Mouse (Mus musculus): ENCODE data around the gene Nmt1. TPM values are rescaled to one million over a fixed set of nuclear protein-coding genes. Genes with fewer than 3 reads are reported as not detected.

Gene Nmt1
- polyA plus RNA-seq, 1 experiment from 2014 or later: 49.4 TPM

GRCm38 (mm10) chr11:103009208-103009607, 18.8 kb upstream of the Nmt1 start:
- peaks cover 3% of the 10 kb centered on the region; the same call in 1 of the 2 replicates for H3K36me3 ChIP-seq (ENCODE audit: control insufficient read depth, insufficient read depth, low read length)
- H3K27me3 ChIP-seq (ENCODE audit: control insufficient read depth, insufficient read depth, low read length): no peaks in the 10 kb centered on the region
- ATAC-seq (replicated peaks; ENCODE audit: insufficient number of reproducible peaks, low FRiP score, low TSS enrichment): no peak
- peaks cover 20% of the 10 kb centered on the region for H3K4me1 ChIP-seq (ENCODE audit: control insufficient read depth, insufficient read depth, low read length)
- H3K9ac ChIP-seq (ENCODE audit: low read depth, low read length): no peak overlapping the region
- H3K4me2 ChIP-seq: no peak overlapping the region
- no peaks in the 10 kb centered on the region for H3K9me3 ChIP-seq (replicated peaks; ENCODE audit: control insufficient read depth, low read length)
- WGBS (ENCODE audit: insufficient replicate concordance): 90% methylated on average over 8 of the region's 8 CpGs
- H3K4me3 ChIP-seq (ENCODE audit: low read depth, low read length): no peak overlapping the region
- no peak overlapping the region for H3K27ac ChIP-seq (ENCODE audit: low read depth, low read length)

- Histone ChIP-seq H3K9ac (ENCODE audit: low read depth, low read length) (no peak overlapping the region), H3K4me2 (no peak overlapping the region; the same call in 1 of the 2 replicates), H3K27me3 (ENCODE audit: control insufficient read depth, insufficient read depth, low read length) (no peaks in the 10 kb centered on the region), H3K4me3 (ENCODE audit: low read depth, low read length) (no peak overlapping the region), H3K9me3 (replicated peaks; ENCODE audit: control insufficient read depth, low read length) (no peaks in the 10 kb centered on the region), H3K36me3 (ENCODE audit: control insufficient read depth, insufficient read depth, low read length) (peaks cover 3% of the 10 kb centered on the region; the same call in 1 of the 2 replicates), H3K4me1 (ENCODE audit: control insufficient read depth, insufficient read depth, low read length) (peaks cover 23% of the 10 kb centered on the region), H3K27ac (ENCODE audit: low read depth, low read length) (no peak overlapping the region)
- 74% methylated on average over 13 of the region's 13 CpGs for WGBS (ENCODE audit: insufficient replicate concordance)
- no peak for ATAC-seq (replicated peaks; ENCODE audit: insufficient number of reproducible peaks, low FRiP score, low TSS enrichment)
Measured at GRCm38 (mm10) chr11:103010454-103011205, 17.4 kb upstream of the Nmt1 start.

GRCm38 (mm10) chr11:103011206-103011497, 16.8 kb upstream of the Nmt1 start:
- 88% methylated on average over 2 of the region's 2 CpGs for WGBS (ENCODE audit: insufficient replicate concordance)

GRCm38 (mm10) chr11:103015881-103016825, 11.8 kb upstream of the Nmt1 start:
- Histone ChIP-seq H3K4me3 (ENCODE audit: low read depth, low read length) (peak overlapping the region; percentile 84), H3K36me3 (ENCODE audit: control insufficient read depth, insufficient read depth, low read length) (peaks cover 3% of the 10 kb centered on the region; the same call in 1 of the 2 replicates), H3K9me3 (replicated peaks; ENCODE audit: control insufficient read depth, low read length) (no peaks in the 10 kb centered on the region), H3K27me3 (ENCODE audit: control insufficient read depth, insufficient read depth, low read length) (no peaks in the 10 kb centered on the region), H3K27ac (ENCODE audit: low read depth, low read length) (peak overlapping the region; percentile 91), H3K9ac (ENCODE audit: low read depth, low read length) (peak overlapping the region; percentile 94), H3K4me2 (peak overlapping the region; percentile 62), H3K4me1 (ENCODE audit: control insufficient read depth, insufficient read depth, low read length) (peaks cover 8% of the 10 kb centered on the region; the same call in 1 of the 2 replicates)
- ATAC-seq (replicated peaks; ENCODE audit: insufficient number of reproducible peaks, low FRiP score, low TSS enrichment): no peak
- WGBS (ENCODE audit: insufficient replicate concordance): 47% methylated on average over 27 of the region's 27 CpGs

More at GRCm38 (mm10) chr11:103011206-103011497, 16.8 kb upstream of the Nmt1 start:
- H3K9me3 ChIP-seq (replicated peaks; ENCODE audit: control insufficient read depth, low read length): no peaks in the 10 kb centered on the region
- H3K4me1 ChIP-seq (ENCODE audit: control insufficient read depth, insufficient read depth, low read length): peaks cover 28% of the 10 kb centered on the region
- H3K4me3 ChIP-seq (ENCODE audit: low read depth, low read length): no peak overlapping the region
- H3K27ac ChIP-seq (ENCODE audit: low read depth, low read length): no peak overlapping the region
- H3K9ac ChIP-seq (ENCODE audit: low read depth, low read length): no peak overlapping the region
- no peaks in the 10 kb centered on the region for H3K27me3 ChIP-seq (ENCODE audit: control insufficient read depth, insufficient read depth, low read length)
- no peak for ATAC-seq (replicated peaks; ENCODE audit: insufficient number of reproducible peaks, low FRiP score, low TSS enrichment)
- H3K4me2 ChIP-seq: no peak overlapping the region; the same call in 1 of the 2 replicates
- H3K36me3 ChIP-seq (ENCODE audit: control insufficient read depth, insufficient read depth, low read length): peaks cover 3% of the 10 kb centered on the region; the same call in 1 of the 2 replicates

- H3K9ac ChIP-seq (ENCODE audit: low read depth, low read length): peak overlapping the region; percentile 94
- peak overlapping the region; percentile 91 for H3K27ac ChIP-seq (ENCODE audit: low read depth, low read length)
- no peaks in the 10 kb centered on the region for H3K27me3 ChIP-seq (ENCODE audit: control insufficient read depth, insufficient read depth, low read length)
- WGBS (ENCODE audit: insufficient replicate concordance): 0% methylated on average over 36 of the region's 41 CpGs
- peaks cover 3% of the 10 kb centered on the region; the same call in 1 of the 2 replicates for H3K36me3 ChIP-seq (ENCODE audit: control insufficient read depth, insufficient read depth, low read length)
- peak overlapping the region; percentile 62 for H3K4me2 ChIP-seq
- H3K9me3 ChIP-seq (replicated peaks; ENCODE audit: control insufficient read depth, low read length): no peaks in the 10 kb centered on the region
- peaks cover 8% of the 10 kb centered on the region; the same call in 1 of the 2 replicates for H3K4me1 ChIP-seq (ENCODE audit: control insufficient read depth, insufficient read depth, low read length)
- H3K4me3 ChIP-seq (ENCODE audit: low read depth, low read length): peak overlapping the region; percentile 84
- peak; percentile 97 for ATAC-seq (replicated peaks; ENCODE audit: insufficient number of reproducible peaks, low FRiP score, low TSS enrichment)
Measured at GRCm38 (mm10) chr11:103016930-103017329, 11.1 kb upstream of the Nmt1 start.

GRCm38 (mm10) chr11:103017661-103018060, 10.3 kb upstream of the Nmt1 start:
- Histone ChIP-seq H3K9me3 (replicated peaks; ENCODE audit: control insufficient read depth, low read length) (no peaks in the 10 kb centered on the region), H3K36me3 (ENCODE audit: control insufficient read depth, insufficient read depth, low read length) (peaks cover 3% of the 10 kb centered on the region; the same call in 1 of the 2 replicates), H3K27me3 (ENCODE audit: control insufficient read depth, insufficient read depth, low read length) (no peaks in the 10 kb centered on the region), H3K4me2 (no peak overlapping the region), H3K9ac (ENCODE audit: low read depth, low read length) (no peak overlapping the region), H3K27ac (ENCODE audit: low read depth, low read length) (no peak overlapping the region), H3K4me1 (ENCODE audit: control insufficient read depth, insufficient read depth, low read length) (peaks cover 8% of the 10 kb centered on the region; the same call in 1 of the 2 replicates), H3K4me3 (ENCODE audit: low read depth, low read length) (no peak overlapping the region)
- ATAC-seq (replicated peaks; ENCODE audit: insufficient number of reproducible peaks, low FRiP score, low TSS enrichment): no peak
- 64% methylated on average over 9 of the region's 9 CpGs for WGBS (ENCODE audit: insufficient replicate concordance)

GRCm38 (mm10) chr11:103018860-103019259, 9.1 kb upstream of the Nmt1 start:
- H3K9ac ChIP-seq (ENCODE audit: low read depth, low read length): no peak overlapping the region
- H3K9me3 ChIP-seq (replicated peaks; ENCODE audit: control insufficient read depth, low read length): no peaks in the 10 kb centered on the region
- WGBS (ENCODE audit: insufficient replicate concordance): 70% methylated on average over 6 of the region's 6 CpGs
- H3K4me1 ChIP-seq (ENCODE audit: control insufficient read depth, insufficient read depth, low read length): peaks cover 8% of the 10 kb centered on the region; the same call in 1 of the 2 replicates
- H3K4me3 ChIP-seq (ENCODE audit: low read depth, low read length): no peak overlapping the region
- no peak for ATAC-seq (replicated peaks; ENCODE audit: insufficient number of reproducible peaks, low FRiP score, low TSS enrichment)
- no peaks in the 10 kb centered on the region for H3K27me3 ChIP-seq (ENCODE audit: control insufficient read depth, insufficient read depth, low read length)
- no peak overlapping the region for H3K27ac ChIP-seq (ENCODE audit: low read depth, low read length)
- no peaks in the 10 kb centered on the region for H3K36me3 ChIP-seq (ENCODE audit: control insufficient read depth, insufficient read depth, low read length)
- no peak overlapping the region for H3K4me2 ChIP-seq

GRCm38 (mm10) chr11:103019325-103019724, 8.7 kb upstream of the Nmt1 start:
- H3K27me3 ChIP-seq (ENCODE audit: control insufficient read depth, insufficient read depth, low read length): no peaks in the 10 kb centered on the region
- peaks cover 8% of the 10 kb centered on the region; the same call in 1 of the 2 replicates for H3K4me1 ChIP-seq (ENCODE audit: control insufficient read depth, insufficient read depth, low read length)
- no peak overlapping the region for H3K27ac ChIP-seq (ENCODE audit: low read depth, low read length)
- H3K4me2 ChIP-seq: no peak overlapping the region
- H3K9me3 ChIP-seq (replicated peaks; ENCODE audit: control insufficient read depth, low read length): no peaks in the 10 kb centered on the region
- no peak overlapping the region for H3K4me3 ChIP-seq (ENCODE audit: low read depth, low read length)
- ATAC-seq (replicated peaks; ENCODE audit: insufficient number of reproducible peaks, low FRiP score, low TSS enrichment): no peak
- WGBS (ENCODE audit: insufficient replicate concordance): 87% methylated on average over 7 of the region's 7 CpGs
- H3K36me3 ChIP-seq (ENCODE audit: control insufficient read depth, insufficient read depth, low read length): no peaks in the 10 kb centered on the region
- H3K9ac ChIP-seq (ENCODE audit: low read depth, low read length): no peak overlapping the region

Measured in heart, embryonic 11.5 days (tissue).